Mouse (Mus musculus): Measurements from ENCODE around the gene Eif4e2. TPM values are rescaled to one million over a fixed set of nuclear protein-coding genes. Genes with fewer than 3 reads are reported as not detected.

Gene Eif4e2
- polyA plus RNA-seq, 1 experiment from 2014 or later, result 74.7 TPM

DNA sequence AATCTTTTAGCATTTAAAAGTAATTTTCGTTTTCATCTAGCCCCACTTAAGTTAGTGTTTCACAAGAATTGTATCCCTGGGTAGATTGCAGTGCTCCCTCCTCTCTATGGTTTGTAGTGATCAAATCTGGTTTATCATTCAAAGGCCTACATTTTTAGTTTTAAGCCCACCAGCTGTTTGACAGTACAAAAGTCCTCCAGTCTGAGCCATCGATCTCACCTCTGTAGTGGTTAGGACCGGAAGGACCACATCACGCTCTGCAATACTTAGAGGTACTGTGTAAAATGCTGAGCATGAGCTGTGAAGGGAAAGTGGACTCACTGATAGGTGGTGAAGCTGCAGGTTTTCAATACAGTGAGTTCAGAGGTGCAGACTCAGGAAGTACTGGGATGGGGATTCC lies 1.0 kb downstream of the Eif4e2 start:
- H3K4me1 ChIP-seq (replicated peaks; ENCODE audit: control insufficient read depth, insufficient read depth, low read length), result peaks cover 29% of the 10 kb centered on the region
- H3K27me3 ChIP-seq (ENCODE audit: control insufficient read depth, insufficient read depth, low read length), result no peaks in the 10 kb centered on the region
- peak overlapping the region; percentile 98 for H3K27ac ChIP-seq
- H3K4me2 ChIP-seq (replicated peaks), result peak overlapping the region; percentile 83
- WGBS, result 35% methylated on average over 4 of the region's 4 CpGs
- ATAC-seq (ENCODE audit: low FRiP score) (no peak), DNase-seq (ENCODE audit: low spot score) (no peak)
- peaks cover 6% of the 10 kb centered on the region for H3K36me3 ChIP-seq (replicated peaks; ENCODE audit: control insufficient read depth, insufficient read depth)
- H3K9me3 ChIP-seq (ENCODE audit: control insufficient read depth, low read length), result no peaks in the 10 kb centered on the region
- peak overlapping the region; percentile 87 for H3K4me3 ChIP-seq (replicated peaks; ENCODE audit: low read length)
- H3K9ac ChIP-seq, result peak overlapping the region; percentile 95

DNA sequence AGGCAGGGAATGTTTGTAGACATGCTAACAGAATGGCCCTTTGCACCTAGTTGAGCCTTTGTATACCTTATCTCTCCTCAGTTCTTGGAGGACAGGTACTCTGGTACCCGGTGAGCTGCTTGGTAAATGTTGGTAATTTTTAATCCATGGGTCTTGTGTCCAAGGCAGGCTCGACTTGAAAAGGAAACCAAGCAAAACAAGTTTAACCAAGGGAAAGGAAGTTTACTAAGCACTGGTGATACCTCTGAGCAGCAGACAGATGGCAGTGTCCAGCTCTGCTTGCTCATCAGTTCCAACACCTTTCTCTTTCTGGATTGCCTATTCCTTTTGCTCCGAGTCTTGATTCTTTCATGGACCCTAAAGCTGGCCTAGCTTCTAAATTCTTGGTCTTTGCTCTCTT lies 4.2 kb downstream of the Eif4e2 start:
- H3K4me3 ChIP-seq (replicated peaks; ENCODE audit: low read length), result no peak overlapping the region
- peaks cover 38% of the 10 kb centered on the region for H3K36me3 ChIP-seq (replicated peaks; ENCODE audit: control insufficient read depth, insufficient read depth)
- H3K9me3 ChIP-seq (ENCODE audit: control insufficient read depth, low read length), result no peaks in the 10 kb centered on the region
- WGBS, result 65% methylated on average over 3 of the region's 3 CpGs
- H3K27ac ChIP-seq, result no peak overlapping the region
- H3K4me2 ChIP-seq (replicated peaks), result no peak overlapping the region
- ATAC-seq (ENCODE audit: low FRiP score) (no peak), DNase-seq (ENCODE audit: low spot score) (no peak)
- H3K9ac ChIP-seq, result no peak overlapping the region
- no peaks in the 10 kb centered on the region for H3K27me3 ChIP-seq (ENCODE audit: control insufficient read depth, insufficient read depth, low read length)
- H3K4me1 ChIP-seq (replicated peaks; ENCODE audit: control insufficient read depth, insufficient read depth, low read length), result peaks cover 27% of the 10 kb centered on the region

DNA sequence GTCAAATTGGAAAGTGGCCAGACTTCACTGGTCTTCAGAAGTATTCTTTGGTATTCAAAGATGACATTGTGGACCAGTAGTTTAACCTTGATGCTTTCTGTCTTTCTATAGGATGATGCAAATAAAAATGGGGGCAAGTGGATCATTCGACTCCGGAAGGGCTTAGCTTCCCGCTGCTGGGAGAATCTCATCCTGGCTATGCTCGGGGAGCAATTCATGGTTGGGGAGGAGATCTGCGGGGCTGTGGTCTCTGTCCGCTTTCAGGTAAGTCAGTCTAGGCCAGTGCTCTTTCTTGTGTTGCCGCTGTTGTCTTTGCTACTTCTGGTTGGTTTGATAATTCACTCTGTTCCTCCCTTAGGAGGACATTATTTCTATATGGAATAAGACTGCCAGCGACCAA lies 12.0 kb downstream of the Eif4e2 start:
- no peak for DNase-seq (ENCODE audit: low spot score)
- no peaks in the 10 kb centered on the region for H3K27me3 ChIP-seq (ENCODE audit: control insufficient read depth, insufficient read depth, low read length)
- no peak for ATAC-seq (ENCODE audit: low FRiP score)

DNA sequence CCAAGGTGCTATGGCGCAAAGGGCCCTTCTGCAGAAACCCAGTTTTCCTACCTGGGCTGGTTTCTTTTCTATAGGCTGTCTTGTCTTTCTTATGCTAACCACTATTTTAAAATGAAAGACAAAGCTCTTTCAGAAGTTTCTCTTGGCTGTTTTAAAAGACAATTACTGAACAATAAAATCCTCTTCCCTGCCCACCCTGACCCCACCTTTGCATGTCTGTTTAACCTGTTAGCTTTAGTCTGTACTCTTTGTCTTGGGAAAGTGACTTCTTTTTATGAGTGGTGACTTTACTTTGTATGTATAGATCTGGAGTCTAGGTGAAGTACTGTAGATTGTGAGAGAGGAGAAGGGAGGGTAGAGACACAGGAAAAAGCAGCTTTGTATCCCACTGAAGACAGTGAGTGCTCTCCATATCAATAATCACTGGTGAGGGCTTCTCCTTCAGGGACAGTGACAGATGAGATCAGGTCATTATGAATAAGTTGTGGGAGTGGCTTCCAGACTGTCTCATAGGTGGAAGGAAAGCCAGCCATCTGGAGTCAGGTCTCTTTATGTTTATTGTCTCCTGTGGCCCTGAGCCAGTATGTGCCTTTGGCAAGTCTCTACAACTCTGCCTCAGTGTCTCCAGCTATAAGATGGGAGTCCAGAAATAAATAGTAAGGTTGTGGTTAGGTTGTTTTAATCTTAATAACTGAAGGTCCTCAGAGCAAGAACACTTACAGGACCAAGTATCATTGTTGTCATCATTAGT lies 12.9 kb downstream of the Eif4e2 start:
- Histone ChIP-seq H3K27me3 (ENCODE audit: control insufficient read depth, insufficient read depth, low read length) (no peaks in the 10 kb centered on the region), H3K4me3 (replicated peaks; ENCODE audit: low read length) (no peak overlapping the region), H3K9me3 (ENCODE audit: control insufficient read depth, low read length) (no peaks in the 10 kb centered on the region), H3K4me2 (replicated peaks) (no peak overlapping the region), H3K4me1 (replicated peaks; ENCODE audit: control insufficient read depth, insufficient read depth, low read length) (no peaks in the 10 kb centered on the region), H3K36me3 (replicated peaks; ENCODE audit: control insufficient read depth, insufficient read depth) (peaks cover 95% of the 10 kb centered on the region), H3K27ac (no peak overlapping the region), H3K9ac (no peak overlapping the region)
- DNase-seq (ENCODE audit: low spot score) (no peak), ATAC-seq (ENCODE audit: low FRiP score) (no peak)
- 96% methylated on average over 1 of the region's 1 CpGs for WGBS

More for the DNA sequence above, 12.0 kb downstream of the Eif4e2 start:
- Histone ChIP-seq H3K27ac (no peak overlapping the region), H3K4me2 (replicated peaks) (no peak overlapping the region), H3K9ac (no peak overlapping the region), H3K4me3 (replicated peaks; ENCODE audit: low read length) (no peak overlapping the region), H3K9me3 (ENCODE audit: control insufficient read depth, low read length) (no peaks in the 10 kb centered on the region), H3K36me3 (replicated peaks; ENCODE audit: control insufficient read depth, insufficient read depth) (peaks cover 100% of the 10 kb centered on the region), H3K4me1 (replicated peaks; ENCODE audit: control insufficient read depth, insufficient read depth, low read length) (no peaks in the 10 kb centered on the region)
- 98% methylated on average over 8 of the region's 8 CpGs for WGBS

DNA sequence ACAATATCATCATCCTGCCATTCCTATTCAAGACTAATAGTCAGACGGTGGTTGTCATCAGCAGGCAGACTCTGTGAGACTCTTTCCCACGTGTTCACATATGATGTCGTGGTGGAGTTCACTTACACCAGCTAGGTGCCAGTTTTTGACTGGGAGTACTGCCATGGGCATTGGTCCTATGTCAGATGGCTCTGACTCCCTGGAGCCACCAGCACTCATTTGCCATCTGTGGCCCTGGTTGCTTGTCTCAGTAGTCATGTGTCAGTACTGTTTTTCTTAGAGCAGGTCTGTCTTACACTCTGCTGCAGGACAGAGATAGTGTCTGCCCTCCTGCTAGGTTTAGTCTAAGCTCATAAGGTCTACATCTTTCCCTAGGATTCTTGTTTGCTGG lies 13.4 kb downstream of the Eif4e2 start:
- Histone ChIP-seq H3K4me1 (replicated peaks; ENCODE audit: control insufficient read depth, insufficient read depth, low read length) (no peaks in the 10 kb centered on the region), H3K9me3 (ENCODE audit: control insufficient read depth, low read length) (no peaks in the 10 kb centered on the region), H3K9ac (no peak overlapping the region), H3K27ac (no peak overlapping the region), H3K27me3 (ENCODE audit: control insufficient read depth, insufficient read depth, low read length) (no peaks in the 10 kb centered on the region), H3K4me3 (replicated peaks; ENCODE audit: low read length) (no peak overlapping the region), H3K36me3 (replicated peaks; ENCODE audit: control insufficient read depth, insufficient read depth) (peaks cover 95% of the 10 kb centered on the region), H3K4me2 (replicated peaks) (no peak overlapping the region)
- DNase-seq (ENCODE audit: low spot score), result no peak
- 82% methylated on average over 3 of the region's 3 CpGs for WGBS
- ATAC-seq (ENCODE audit: low FRiP score), result no peak

DNA sequence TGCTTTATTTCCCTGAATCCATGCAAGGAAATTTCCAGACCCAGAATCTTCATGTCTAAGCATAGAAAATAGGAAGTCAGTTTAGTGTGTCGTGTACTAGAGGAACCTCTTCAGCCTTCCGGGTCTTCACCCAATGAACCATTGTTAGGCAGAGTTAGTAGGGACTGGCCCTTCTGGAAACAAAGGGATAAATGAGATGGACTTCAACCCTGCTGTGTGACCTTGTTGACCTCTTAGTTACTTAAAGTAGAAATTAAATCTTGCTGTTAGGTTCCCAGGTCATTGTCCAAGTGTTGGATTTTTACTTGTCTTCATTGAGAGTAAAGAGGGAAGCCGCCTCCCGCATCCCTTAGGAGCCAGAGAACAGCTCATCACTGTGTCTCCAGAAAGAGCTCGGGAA lies 16.9 kb downstream of the Eif4e2 start:
- Histone ChIP-seq H3K36me3 (replicated peaks; ENCODE audit: control insufficient read depth, insufficient read depth) (peaks cover 93% of the 10 kb centered on the region), H3K9me3 (ENCODE audit: control insufficient read depth, low read length) (no peaks in the 10 kb centered on the region), H3K27ac (no peak overlapping the region), H3K4me3 (replicated peaks; ENCODE audit: low read length) (no peak overlapping the region), H3K4me2 (replicated peaks) (no peak overlapping the region), H3K27me3 (ENCODE audit: control insufficient read depth, insufficient read depth, low read length) (no peaks in the 10 kb centered on the region), H3K4me1 (replicated peaks; ENCODE audit: control insufficient read depth, insufficient read depth, low read length) (no peaks in the 10 kb centered on the region), H3K9ac (no peak overlapping the region)
- DNase-seq (ENCODE audit: low spot score) (no peak), ATAC-seq (ENCODE audit: low FRiP score) (no peak)
- WGBS, result 63% methylated on average over 5 of the region's 5 CpGs

DNA sequence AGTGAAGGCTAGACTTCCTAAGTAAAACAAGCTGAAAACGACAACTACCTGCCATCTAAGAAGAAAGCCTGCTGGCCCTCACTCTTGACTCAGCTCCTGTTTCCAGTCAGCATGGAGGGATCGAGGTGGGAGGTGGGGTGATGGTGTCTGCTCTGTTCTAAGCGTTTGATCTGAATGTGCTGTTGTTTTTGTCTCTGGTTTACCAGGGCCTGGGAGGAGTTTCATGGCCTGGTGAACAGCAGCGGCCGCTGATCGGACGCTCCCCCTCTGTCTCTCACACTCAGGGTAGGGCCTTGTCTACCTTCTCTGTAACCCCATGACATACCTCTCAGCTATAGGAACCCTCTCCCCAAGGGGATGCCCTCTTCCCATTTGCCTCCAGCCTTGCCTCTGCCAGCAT lies 18.5 kb downstream of the Eif4e2 start:
- no peak for ATAC-seq (ENCODE audit: low FRiP score)
- WGBS, result 69% methylated on average over 7 of the region's 7 CpGs

DNA sequence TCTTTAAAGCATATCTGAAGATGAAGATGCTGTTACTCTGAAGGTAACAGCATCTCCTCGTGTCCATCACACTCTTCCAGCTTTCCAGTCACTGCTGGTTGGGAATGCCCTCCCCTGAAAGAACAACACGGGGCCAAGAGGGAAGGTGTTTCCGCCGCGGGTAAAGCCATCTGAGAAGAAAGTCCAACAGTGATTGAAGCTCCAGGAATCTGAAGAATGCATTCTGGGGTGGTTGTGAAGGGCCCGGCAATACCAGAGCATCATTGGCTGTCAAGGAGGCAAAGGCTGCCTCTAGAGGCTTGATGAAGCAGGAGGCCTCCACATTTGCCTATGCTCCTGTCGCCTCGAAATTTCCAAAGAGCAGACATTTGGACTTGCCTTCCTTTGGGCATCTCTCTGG lies 25.3 kb downstream of the Eif4e2 start:
- peaks cover 52% of the 10 kb centered on the region for H3K36me3 ChIP-seq (replicated peaks; ENCODE audit: control insufficient read depth, insufficient read depth)
- H3K27me3 ChIP-seq (ENCODE audit: control insufficient read depth, insufficient read depth, low read length), result no peaks in the 10 kb centered on the region
- 83% methylated on average over 8 of the region's 8 CpGs for WGBS
- DNase-seq (ENCODE audit: low spot score), result no peak
- no peak overlapping the region for H3K9ac ChIP-seq
- no peak overlapping the region for H3K27ac ChIP-seq
- H3K4me1 ChIP-seq (replicated peaks; ENCODE audit: control insufficient read depth, insufficient read depth, low read length), result no peaks in the 10 kb centered on the region
- no peak overlapping the region for H3K4me3 ChIP-seq (replicated peaks; ENCODE audit: low read length)
- no peaks in the 10 kb centered on the region for H3K9me3 ChIP-seq (ENCODE audit: control insufficient read depth, low read length)
- no peak overlapping the region for H3K4me2 ChIP-seq (replicated peaks)
- ATAC-seq (ENCODE audit: low FRiP score), result no peak

More for the DNA sequence above, 18.5 kb downstream of the Eif4e2 start:
- H3K4me3 ChIP-seq (replicated peaks; ENCODE audit: low read length), result no peak overlapping the region
- H3K9me3 ChIP-seq (ENCODE audit: control insufficient read depth, low read length), result no peaks in the 10 kb centered on the region
- DNase-seq (ENCODE audit: low spot score), result no peak
- no peaks in the 10 kb centered on the region for H3K27me3 ChIP-seq (ENCODE audit: control insufficient read depth, insufficient read depth, low read length)
- peaks cover 91% of the 10 kb centered on the region for H3K36me3 ChIP-seq (replicated peaks; ENCODE audit: control insufficient read depth, insufficient read depth)
- H3K9ac ChIP-seq, result no peak overlapping the region
- H3K4me2 ChIP-seq (replicated peaks), result no peak overlapping the region
- H3K27ac ChIP-seq, result no peak overlapping the region
- H3K4me1 ChIP-seq (replicated peaks; ENCODE audit: control insufficient read depth, insufficient read depth, low read length), result no peaks in the 10 kb centered on the region

DNA sequence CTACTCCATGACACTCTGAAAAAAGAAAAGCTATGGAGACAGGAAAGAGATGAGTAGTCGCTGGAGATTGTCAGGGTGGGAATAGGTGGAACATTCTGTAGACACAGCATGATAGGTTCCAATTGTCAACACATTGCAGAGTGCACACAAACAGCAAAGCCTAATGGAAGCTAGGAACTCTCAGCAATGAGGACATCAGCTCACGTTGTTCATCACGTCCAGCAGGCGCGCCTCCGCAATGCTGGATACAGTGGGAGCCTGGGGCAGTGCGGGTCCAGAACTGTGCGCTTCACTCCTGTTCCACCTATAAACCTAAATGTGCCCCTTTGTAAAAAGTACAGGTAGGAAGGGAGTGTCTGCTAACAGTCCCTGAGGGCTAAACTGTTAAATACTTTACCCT lies 29.3 kb downstream of the Eif4e2 start:
- ATAC-seq (ENCODE audit: low FRiP score) (no peak), DNase-seq (ENCODE audit: low spot score) (no peak)
- Histone ChIP-seq H3K4me3 (replicated peaks; ENCODE audit: low read length) (no peak overlapping the region), H3K27ac (no peak overlapping the region), H3K36me3 (replicated peaks; ENCODE audit: control insufficient read depth, insufficient read depth) (peaks cover 17% of the 10 kb centered on the region), H3K4me2 (replicated peaks) (no peak overlapping the region), H3K27me3 (ENCODE audit: control insufficient read depth, insufficient read depth, low read length) (no peaks in the 10 kb centered on the region), H3K9me3 (ENCODE audit: control insufficient read depth, low read length) (no peaks in the 10 kb centered on the region), H3K9ac (no peak overlapping the region), H3K4me1 (replicated peaks; ENCODE audit: control insufficient read depth, insufficient read depth, low read length) (no peaks in the 10 kb centered on the region)
- 95% methylated on average over 8 of the region's 8 CpGs for WGBS

DNA sequence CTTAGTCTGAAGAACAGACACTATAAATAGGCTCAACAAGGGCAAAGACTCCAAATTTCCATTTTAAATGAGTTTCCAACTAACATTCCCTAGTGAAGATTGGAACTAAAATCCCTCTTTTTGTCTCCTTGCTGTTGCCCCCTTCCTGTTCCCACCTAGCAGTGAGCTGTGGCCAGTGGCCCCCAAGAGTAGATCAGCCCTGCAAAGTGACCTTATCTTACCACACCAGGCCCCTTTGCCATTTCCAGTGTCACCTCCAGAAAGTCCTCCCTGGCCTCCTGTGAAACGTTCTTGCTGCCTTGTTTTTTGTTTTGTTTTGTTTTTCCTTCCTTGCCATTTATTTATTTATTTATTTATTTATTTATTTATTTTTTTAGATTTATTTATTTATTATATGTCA lies 31.7 kb downstream of the Eif4e2 start:
- no peak for DNase-seq (ENCODE audit: low spot score)
- Histone ChIP-seq H3K9me3 (ENCODE audit: control insufficient read depth, low read length) (no peaks in the 10 kb centered on the region), H3K27ac (no peak overlapping the region), H3K36me3 (replicated peaks; ENCODE audit: control insufficient read depth, insufficient read depth) (no peaks in the 10 kb centered on the region), H3K4me1 (replicated peaks; ENCODE audit: control insufficient read depth, insufficient read depth, low read length) (no peaks in the 10 kb centered on the region), H3K27me3 (ENCODE audit: control insufficient read depth, insufficient read depth, low read length) (no peaks in the 10 kb centered on the region), H3K9ac (no peak overlapping the region), H3K4me2 (replicated peaks) (no peak overlapping the region), H3K4me3 (replicated peaks; ENCODE audit: low read length) (no peak overlapping the region)
- ATAC-seq (ENCODE audit: low FRiP score), result no peak
- 50% methylated on average over 1 of the region's 1 CpGs for WGBS
